Mouse (Mus musculus) myocyte (in vitro differentiated cells): ENCODE measurements at regions not wholly inside any gene's neighbourhood (a gene's known extent, or its start where the extent isn't known, plus 50 kb on each side); places are given as distances from the start of the nearest gene placed in this dataset.

Experiments used
- H3K27me3 ChIP-seq: one replicate; pipeline ENCODE4 v1.6.1; 2011; ENCODE audit not compliant: control insufficient read depth, insufficient read depth, insufficient read length
- H3K36me3 ChIP-seq: one replicate; pipeline ENCODE4 v1.6.1; 2011; ENCODE audit not compliant: control insufficient read depth, insufficient read depth
- H3K4me2 ChIP-seq: one replicate; pipeline ENCODE4 v1.6.1; 2011; ENCODE audit warnings: low read depth, control low read depth
- H3K4me3 ChIP-seq: one replicate; pipeline ENCODE4 v1.5.1; 2011; ENCODE audit warnings: mild to moderate bottlenecking, control low read depth, moderate library complexity
- H3K79me2 ChIP-seq: one replicate; pipeline ENCODE4 v1.6.1; 2011; ENCODE audit not compliant: control insufficient read depth, insufficient read depth
- H3ac ChIP-seq: one replicate; pipeline ENCODE4 v1.6.1; 2011; ENCODE audit not compliant: control insufficient read depth, insufficient read length
- CEBPB ChIP-seq: IDR thresholded peaks from 2 replicates; pipeline ENCODE4 v1.6.1; 2011; ENCODE audit warnings: mild to moderate bottlenecking, moderate library complexity; ENCODE audit not compliant: poor library complexity, insufficient read depth, severe bottlenecking
- E2F4 ChIP-seq: IDR thresholded peaks from one replicate; pipeline ENCODE4 v1.6.1; 2011; ENCODE audit warnings: mild to moderate bottlenecking, control low read depth, moderate library complexity; ENCODE audit not compliant: insufficient read depth
- MAX ChIP-seq: IDR thresholded peaks from one replicate; pipeline ENCODE4 v1.6.1; 2011; ENCODE audit warnings: low read depth, mild to moderate bottlenecking, control low read depth
- MYOD1 ChIP-seq, 3 experiments: IDR thresholded peaks; one replicate each; pipeline ENCODE4 v1.6.1; 2011; ENCODE audit warnings: control low read depth in 2 of 3, low read depth in 2 of 3, mild to moderate bottlenecking in 2 of 3, moderate library complexity in 1 of 3; ENCODE audit not compliant: insufficient read length in 2 of 3, control insufficient read depth in 1 of 3
- MYOG ChIP-seq, 3 experiments: IDR thresholded peaks; one replicate each; pipeline ENCODE4 v1.6.1; 2011; ENCODE audit warnings: control low read depth in 2 of 3, low read depth in 2 of 3, mild to moderate bottlenecking in 2 of 3; ENCODE audit not compliant: insufficient read length in 2 of 3, control insufficient read depth in 1 of 3, insufficient read depth in 1 of 3
- POLR2A ChIP-seq: IDR thresholded peaks from one replicate; pipeline ENCODE4 v1.6.1; 2011; ENCODE audit warnings: low read depth, mild to moderate bottlenecking, control low read depth, moderate library complexity; ENCODE audit not compliant: insufficient read length
- POLR2AphosphoS2 ChIP-seq: IDR thresholded peaks from one replicate; pipeline ENCODE4 v1.6.1; 2011; ENCODE audit warnings: low read depth, control low read depth; ENCODE audit not compliant: insufficient read length
- REST ChIP-seq: IDR thresholded peaks from one replicate; pipeline ENCODE4 v1.6.1; 2011; ENCODE audit warnings: mild to moderate bottlenecking, control low read depth, moderate library complexity; ENCODE audit not compliant: insufficient read depth, insufficient read length
- SRF ChIP-seq: IDR thresholded peaks from one replicate; pipeline ENCODE4 v1.6.1; 2011; ENCODE audit warnings: low read depth; ENCODE audit not compliant: control insufficient read depth, insufficient read length
- TCF12 ChIP-seq: IDR thresholded peaks from one replicate; pipeline ENCODE4 v1.6.1; 2011; ENCODE audit warnings: mild to moderate bottlenecking, control low read depth; ENCODE audit not compliant: poor library complexity, insufficient read depth, severe bottlenecking
- TCF3 ChIP-seq: IDR thresholded peaks from one replicate; pipeline ENCODE4 v1.6.1; 2011; ENCODE audit warnings: low read depth, control low read depth; ENCODE audit not compliant: insufficient read length
- USF1 ChIP-seq: IDR thresholded peaks from one replicate; pipeline ENCODE4 v1.6.1; 2011; ENCODE audit warnings: low read depth, mild to moderate bottlenecking, control low read depth, moderate library complexity

DNA sequence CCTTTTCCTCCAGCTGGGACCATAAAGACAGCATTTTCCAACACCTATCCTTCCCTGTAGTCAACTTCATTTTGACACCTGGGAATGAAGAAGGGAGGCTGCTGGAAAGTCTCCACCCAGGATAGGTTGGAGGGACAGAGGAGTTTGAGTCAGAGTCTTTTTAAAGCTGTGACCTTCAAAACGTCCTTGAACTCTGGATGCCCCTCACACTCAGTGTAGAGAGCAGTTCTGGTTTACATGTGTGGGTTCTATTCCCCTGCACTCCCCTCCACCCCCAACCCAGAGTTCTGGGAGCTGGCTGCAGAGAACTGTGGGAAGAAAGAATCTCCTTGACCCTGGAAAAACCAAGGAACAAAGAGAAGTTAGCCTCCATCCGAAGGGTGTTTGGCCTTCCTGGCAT is 92.9 kb upstream of the Atp1b1 start:
- H3K4me3 ChIP-seq, result no peak overlapping the region
- H3K4me2 ChIP-seq, result no peak overlapping the region
- no peaks in the 10 kb centered on the region for H3K27me3 ChIP-seq
- no peaks in the 10 kb centered on the region for H3K36me3 ChIP-seq
- no peak for TF ChIP-seq E2F4
- no peak for TF ChIP-seq TCF3
- no peak for TF ChIP-seq MYOD1 (IDR thresholded peaks at IDR 0.05; ENCODE audit: control insufficient read depth in 1 of 3, insufficient read length in 2 of 3, low read depth in 2 of 3)
- no peak for TF ChIP-seq USF1
- H3ac ChIP-seq, result no peak overlapping the region
- no peaks in the 10 kb centered on the region for H3K79me2 ChIP-seq

DNA sequence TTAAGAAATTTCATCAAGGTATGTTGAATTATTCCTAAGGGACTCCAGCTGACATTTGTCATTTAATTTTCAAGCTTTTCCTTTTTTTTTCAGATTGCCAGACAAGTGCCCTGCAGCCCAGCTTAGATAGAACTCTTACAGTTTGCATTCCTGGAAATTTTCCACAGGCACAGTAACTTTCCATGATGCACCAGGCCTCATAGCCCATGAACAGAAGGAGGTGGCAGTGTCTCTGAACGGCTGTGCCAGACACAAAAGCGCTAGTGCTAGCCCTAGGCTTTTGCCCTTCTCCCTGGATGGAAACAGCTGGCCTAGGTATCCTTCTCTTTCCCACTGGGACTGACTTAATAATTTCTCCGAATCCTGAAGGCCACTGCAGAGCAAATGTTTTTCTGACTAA is 92.4 kb upstream of the Atp1b1 start:
- H3K36me3 ChIP-seq, result no peaks in the 10 kb centered on the region
- H3ac ChIP-seq, result no peak overlapping the region
- H3K4me2 ChIP-seq, result no peak overlapping the region
- TF ChIP-seq MYOD1 (IDR thresholded peaks at IDR 0.05; ENCODE audit: control insufficient read depth in 1 of 3, insufficient read length in 2 of 3, low read depth in 2 of 3) (no peak), TCF3 (no peak), TCF12 (no peak), E2F4 (no peak), POLR2A (no peak)
- H3K4me3 ChIP-seq, result no peak overlapping the region
- H3K27me3 ChIP-seq, result no peaks in the 10 kb centered on the region
- H3K79me2 ChIP-seq, result no peaks in the 10 kb centered on the region

DNA sequence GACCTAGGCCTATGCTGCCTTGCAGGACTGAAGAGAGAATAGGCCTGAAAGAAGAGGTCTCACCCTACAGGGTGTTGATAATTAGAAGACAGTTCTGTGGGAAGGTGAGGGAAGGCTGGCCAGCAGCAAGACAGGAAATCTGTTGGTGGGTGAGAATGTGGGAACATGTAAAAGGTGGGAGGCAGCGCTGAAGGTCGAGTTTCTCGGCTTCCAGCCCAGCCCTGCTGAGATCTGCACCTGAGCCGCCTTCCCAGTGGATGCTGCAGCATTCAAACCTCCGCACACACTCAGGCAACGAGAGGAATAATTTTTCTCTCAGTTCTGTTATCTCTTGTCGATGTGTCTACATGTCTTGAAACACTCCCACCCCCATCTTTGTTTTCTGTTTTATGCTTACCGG is 89.9 kb upstream of the Atp1b1 start:
- Histone ChIP-seq H3K27me3 (no peaks in the 10 kb centered on the region), H3K36me3 (no peaks in the 10 kb centered on the region), H3K79me2 (no peaks in the 10 kb centered on the region), H3K4me3 (no peak overlapping the region), H3ac (no peak overlapping the region), H3K4me2 (no peak overlapping the region)
- TF ChIP-seq CEBPB (no peak), POLR2A (no peak)

DNA sequence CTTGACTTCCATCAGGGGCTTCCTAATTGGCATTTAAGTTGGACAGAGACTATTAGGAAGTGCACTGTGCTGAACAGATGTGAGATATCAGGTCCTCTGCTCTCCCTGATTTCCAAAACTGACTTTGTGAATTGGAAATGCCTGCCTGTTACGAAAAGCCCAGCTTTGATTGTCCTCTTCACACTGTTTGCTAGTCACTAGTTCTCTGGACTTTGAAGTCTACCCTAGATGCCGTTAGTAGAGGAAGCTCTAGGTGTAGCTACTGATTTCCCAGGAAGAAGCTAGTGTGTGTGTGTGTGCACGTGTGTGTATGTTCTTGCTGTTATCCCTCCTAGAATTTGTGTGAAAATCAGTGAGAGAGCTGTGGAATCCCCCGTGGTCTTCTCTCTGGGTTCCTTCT is 87.7 kb upstream of the Atp1b1 start:
- no peaks in the 10 kb centered on the region for H3K36me3 ChIP-seq
- TF ChIP-seq E2F4, result no peak
- no peak for TF ChIP-seq POLR2A
- no peak for TF ChIP-seq TCF12
- no peak for TF ChIP-seq POLR2AphosphoS2
- no peak for TF ChIP-seq SRF
- TF ChIP-seq MYOG (IDR thresholded peaks at IDR 0.05; ENCODE audit: control insufficient read depth in 1 of 3, insufficient read depth in 1 of 3, insufficient read length in 2 of 3, low read depth in 2 of 3), result no peak
- no peak for TF ChIP-seq MAX
- no peak for TF ChIP-seq USF1
- TF ChIP-seq MYOD1 (IDR thresholded peaks at IDR 0.05; ENCODE audit: control insufficient read depth in 1 of 3, insufficient read length in 2 of 3, low read depth in 2 of 3), result no peak
- no peak for TF ChIP-seq TCF3
- no peak for TF ChIP-seq CEBPB
- no peak for TF ChIP-seq REST
- no peaks in the 10 kb centered on the region for H3K79me2 ChIP-seq
- H3K27me3 ChIP-seq, result no peaks in the 10 kb centered on the region
- no peak overlapping the region for H3K4me2 ChIP-seq
- no peak overlapping the region for H3ac ChIP-seq
- H3K4me3 ChIP-seq, result no peak overlapping the region

DNA sequence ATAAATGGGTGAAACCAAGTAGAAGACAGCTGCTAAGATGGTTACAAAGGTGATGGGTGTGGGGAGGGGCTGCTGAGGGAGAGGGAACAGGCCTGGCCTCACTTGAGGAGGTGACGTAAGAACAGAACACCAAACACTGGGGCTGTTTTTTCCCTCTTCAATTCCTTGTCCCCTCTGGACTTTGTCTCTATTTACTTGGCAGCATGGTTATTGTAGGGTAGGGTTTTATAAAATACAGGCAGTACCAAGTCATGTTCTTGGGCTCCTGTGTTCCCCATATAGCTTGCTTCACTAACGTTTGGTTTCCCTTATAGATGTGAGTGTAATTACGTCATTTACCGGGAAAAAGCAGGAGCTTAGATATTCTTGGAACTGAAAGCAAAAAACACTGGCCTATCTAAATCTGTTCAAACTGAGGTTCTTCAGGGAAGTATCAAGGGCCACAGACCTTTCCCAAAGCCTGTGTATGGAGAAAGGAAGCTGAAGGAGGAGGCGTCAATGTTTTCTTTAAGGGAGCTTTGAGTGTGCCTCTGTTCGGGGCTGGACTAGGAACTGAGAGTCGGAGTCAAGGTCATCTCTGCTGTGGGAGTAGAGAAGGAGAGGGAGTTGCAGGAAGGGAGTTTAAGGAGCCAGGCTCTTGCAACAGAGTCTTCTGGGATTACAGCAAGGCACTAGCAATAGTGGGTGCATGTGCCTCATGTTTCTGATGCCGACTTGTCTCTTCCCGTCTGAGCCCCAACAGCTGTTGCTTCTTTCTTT is 85.1 kb upstream of the Atp1b1 start:
- H3K79me2 ChIP-seq, result no peaks in the 10 kb centered on the region
- H3K36me3 ChIP-seq, result no peaks in the 10 kb centered on the region
- no peak overlapping the region for H3K4me2 ChIP-seq
- H3K4me3 ChIP-seq, result no peak overlapping the region
- no peak overlapping the region for H3ac ChIP-seq
- no peak for TF ChIP-seq MAX
- no peak for TF ChIP-seq POLR2AphosphoS2
- no peak for TF ChIP-seq USF1
- TF ChIP-seq E2F4, result no peak
- no peak for TF ChIP-seq MYOG (IDR thresholded peaks at IDR 0.05; ENCODE audit: control insufficient read depth in 1 of 3, insufficient read depth in 1 of 3, insufficient read length in 2 of 3, low read depth in 2 of 3)
- no peak for TF ChIP-seq SRF
- TF ChIP-seq POLR2A, result no peak
- TF ChIP-seq CEBPB, result no peak
- TF ChIP-seq TCF12, result no peak
- TF ChIP-seq TCF3, result no peak
- TF ChIP-seq REST, result no peak
- no peak for TF ChIP-seq MYOD1 (IDR thresholded peaks at IDR 0.05; ENCODE audit: control insufficient read depth in 1 of 3, insufficient read length in 2 of 3, low read depth in 2 of 3)
- no peaks in the 10 kb centered on the region for H3K27me3 ChIP-seq
